Mouse (Mus musculus) erythroblast, adult 5-6 weeks (primary cell): ENCODE measurements around the gene Cdk19. TPM values are rescaled to one million over a fixed set of nuclear protein-coding genes. Genes with fewer than 3 reads are reported as not detected.

Experiments used
- ATAC-seq: replicated peaks from 2 replicates; pipeline ENCODE4 v1.8.0; 2016; ENCODE audit warnings: moderate number of reproducible peaks, mild to moderate bottlenecking, moderate TSS enrichment, inconsistent platforms; ENCODE audit not compliant: poor library complexity, low FRiP score, severe bottlenecking
- total RNA-seq, 2 experiments: library from RNA; stranded (forward) in 1 of 2; stranded (reverse) in 1 of 2; fragments of 150-400 nt in 1 of 2; fragments of 200-764, 138-1000 nt in 1 of 2; gene quantifications; 2 replicates each; pipeline versions ENCODE4 v1.2.3 to v1.2.4; 2015 to 2017; ENCODE audit warnings: low replicate concordance in 2 of 2

Cdk19 gene
- total RNA-seq, 2 experiments from 2014 or later, result 11.4 to 13.6 TPM

DNA sequence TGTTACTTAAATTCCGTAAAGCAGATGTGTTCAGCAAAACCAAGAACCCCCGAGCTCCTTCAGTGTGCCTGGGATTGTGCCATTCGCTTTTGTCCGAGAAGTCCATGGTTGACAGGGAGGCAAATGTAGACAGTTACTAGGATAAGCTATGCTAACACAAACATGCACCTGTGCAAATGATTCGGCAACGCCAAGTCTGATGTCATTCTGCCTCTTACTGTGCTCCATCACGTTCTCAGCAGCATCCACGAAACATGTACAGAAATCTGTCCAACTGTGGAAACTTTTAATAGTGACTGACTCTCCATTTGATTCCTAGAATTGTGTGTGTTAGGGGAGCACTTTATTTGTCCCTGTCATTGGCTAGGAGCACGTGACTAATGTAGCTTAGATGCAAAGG lies 93.0 kb downstream of the Cdk19 start:
- ATAC-seq, result no peak

DNA sequence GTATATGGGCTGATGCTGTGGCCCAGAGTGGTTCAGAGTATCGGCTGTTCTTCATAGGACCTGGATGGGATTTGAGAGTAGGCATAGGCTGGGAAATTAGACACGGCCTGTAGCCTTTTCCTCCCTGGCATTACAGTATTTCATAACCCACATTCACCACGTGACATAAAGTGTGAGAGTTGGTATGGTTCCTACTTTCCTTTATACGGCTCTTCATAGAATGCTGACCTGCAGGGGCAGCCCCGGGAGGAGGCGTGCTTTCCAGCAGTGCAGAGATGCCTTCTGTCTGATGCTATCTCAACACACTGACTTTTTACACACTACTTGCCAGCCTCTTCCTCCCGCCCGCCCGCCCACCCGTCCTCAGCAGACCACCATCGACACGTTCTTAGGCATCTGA lies 96.0 kb downstream of the Cdk19 start:
- ATAC-seq, result no peak

GRCm38 (mm10) chr10:40437117-40437516 lies 97.8 kb downstream of the Cdk19 start:
- no peak for ATAC-seq

- no peak for ATAC-seq
Measured at GRCm38 (mm10) chr10:40440740-40441139, 101.4 kb downstream of the Cdk19 start.

DNA sequence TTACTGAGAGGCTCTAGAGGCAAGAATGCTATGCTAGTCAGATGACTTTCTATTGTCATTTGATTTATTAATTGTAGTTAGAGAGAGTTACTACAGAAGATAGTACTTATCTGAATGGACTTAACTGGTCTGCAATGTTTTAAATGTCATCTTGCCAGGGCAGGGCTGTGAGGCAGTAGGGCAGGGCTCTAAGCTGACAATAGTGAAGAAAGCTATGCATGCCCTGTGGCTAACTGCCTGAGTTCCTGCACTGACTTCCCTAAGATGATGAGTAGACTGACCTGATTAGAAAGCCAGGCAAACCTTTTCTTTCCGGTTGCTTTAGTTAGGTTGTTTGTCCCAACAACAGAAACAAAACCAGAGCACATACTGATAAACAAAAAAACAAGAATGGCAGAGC lies 102.7 kb downstream of the Cdk19 start:
- no peak for ATAC-seq

GRCm38 (mm10) chr10:40443371-40443770 lies 104.0 kb downstream of the Cdk19 start:
- no peak for ATAC-seq

DNA sequence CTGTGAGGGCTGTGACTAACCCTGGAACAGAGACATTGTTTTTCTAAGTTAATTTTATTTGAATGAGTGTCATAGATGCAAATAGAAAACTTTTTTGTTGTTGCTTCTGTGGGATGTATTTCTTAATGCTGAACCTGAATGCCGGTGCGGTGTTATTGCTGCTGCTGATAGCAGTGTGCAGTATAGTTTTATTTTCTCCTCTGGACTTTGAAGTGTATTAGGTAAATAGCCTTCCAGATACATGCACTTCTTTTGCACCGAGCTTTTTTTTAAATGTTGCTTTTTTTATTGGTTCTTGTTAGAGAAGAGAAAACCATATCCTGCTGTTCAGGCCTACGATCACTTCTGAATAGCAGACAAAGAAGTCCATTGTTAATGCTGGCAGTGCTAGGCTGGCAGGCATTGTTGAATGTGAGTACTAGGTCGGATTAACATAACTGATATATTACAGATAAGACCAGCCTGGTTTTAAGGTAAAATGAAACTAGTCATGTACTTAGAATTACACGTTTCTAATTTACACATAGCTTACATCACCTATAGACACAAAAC lies 104.5 kb downstream of the Cdk19 start:
- no peak for ATAC-seq

GRCm38 (mm10) chr10:40444586-40444985 lies 105.2 kb downstream of the Cdk19 start:
- ATAC-seq, result no peak

DNA sequence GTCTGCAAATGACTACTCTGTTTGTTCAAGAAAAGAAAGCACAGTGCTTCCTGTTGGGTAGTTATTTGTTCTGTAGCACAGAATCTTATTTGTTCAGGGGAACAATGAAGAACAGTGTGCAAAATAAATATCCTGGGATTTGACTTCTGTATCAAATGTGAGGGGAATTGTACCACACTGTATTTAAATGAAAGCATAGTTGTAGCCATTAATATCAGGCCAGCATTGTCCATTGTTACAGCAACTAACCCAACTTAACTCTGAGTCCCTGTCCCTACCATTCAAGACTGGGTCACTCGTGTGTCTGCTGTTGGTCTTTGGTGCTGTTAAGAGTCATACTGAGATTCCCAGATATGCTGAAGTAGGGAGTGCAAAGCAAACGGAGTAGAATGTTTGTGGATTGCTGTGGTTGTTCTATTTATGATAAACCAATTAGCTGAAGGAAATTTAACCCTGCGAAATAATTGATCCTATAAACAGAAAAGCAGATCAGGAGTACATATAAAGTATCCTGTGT lies 106.8 kb downstream of the Cdk19 start:
- no peak for ATAC-seq

GRCm38 (mm10) chr10:40446630-40447029 lies 107.3 kb downstream of the Cdk19 start:
- no peak for ATAC-seq

DNA sequence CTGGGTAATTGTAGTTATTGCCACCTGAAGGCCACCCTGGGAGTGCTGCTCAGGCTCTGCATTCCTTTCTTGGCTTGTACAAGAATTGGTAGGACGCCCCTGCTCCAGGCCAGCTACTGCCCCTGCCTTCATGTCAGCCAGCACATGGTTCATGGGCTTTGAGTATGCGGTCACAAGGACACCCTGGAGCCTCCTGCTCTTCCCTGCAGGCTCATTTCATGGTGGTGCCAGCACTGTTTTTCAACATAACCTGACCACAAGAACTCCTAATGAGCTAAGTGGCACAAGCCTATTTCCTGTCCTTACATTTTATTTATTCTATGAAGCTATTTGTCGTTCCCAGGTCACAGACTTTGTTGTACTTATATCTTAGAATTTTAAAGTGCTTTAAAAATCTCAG lies 107.9 kb downstream of the Cdk19 start:
- ATAC-seq, result no peak

- no peak for ATAC-seq
Measured at GRCm38 (mm10) chr10:40447921-40448320, 108.6 kb downstream of the Cdk19 start.

DNA sequence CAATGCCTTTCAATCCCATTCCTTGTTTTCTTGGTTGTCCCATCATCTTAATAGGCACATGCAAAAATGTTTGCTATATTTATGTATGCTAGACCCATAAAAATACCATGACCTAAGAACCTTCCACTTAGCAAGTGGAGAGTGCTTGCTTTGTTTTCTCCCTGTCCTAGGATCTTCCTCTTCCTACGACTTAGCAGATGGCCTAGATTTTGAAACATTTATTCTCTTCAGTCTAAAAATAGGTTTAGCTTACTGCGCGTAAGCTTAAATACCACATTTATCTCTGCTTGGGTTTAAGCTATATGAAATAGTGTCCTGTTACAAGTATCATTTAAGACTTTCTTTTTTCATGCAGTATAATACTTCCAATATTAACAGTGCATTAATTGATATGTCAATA lies 109.1 kb downstream of the Cdk19 start:
- ATAC-seq, result no peak

GRCm38 (mm10) chr10:40449571-40449970 lies 110.2 kb downstream of the Cdk19 start:
- no peak for ATAC-seq

- no peak for ATAC-seq
Measured at GRCm38 (mm10) chr10:40450171-40450570, 110.8 kb downstream of the Cdk19 start.

- no peak for ATAC-seq
Measured at GRCm38 (mm10) chr10:40457116-40457515, 117.8 kb downstream of the Cdk19 start.

DNA sequence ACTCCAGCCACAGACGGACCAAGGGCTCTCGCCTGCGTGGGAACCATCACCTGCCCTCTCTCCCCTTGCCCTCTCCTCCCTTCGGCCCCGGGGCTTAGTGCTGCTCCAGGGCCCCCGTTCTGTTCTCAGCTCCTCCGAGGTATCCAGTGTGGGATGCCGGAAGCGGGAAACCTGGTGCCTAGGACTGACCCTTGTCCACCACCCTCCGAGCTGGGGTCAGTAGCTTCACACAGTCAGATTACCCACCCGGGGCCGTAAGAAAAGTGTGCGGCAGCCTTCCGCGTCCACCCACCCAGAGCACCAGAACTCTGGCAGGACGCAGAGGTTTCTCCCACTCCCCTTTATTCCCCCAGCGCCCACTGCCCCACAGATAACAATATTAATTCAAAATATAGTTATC lies 119.8 kb downstream of the Cdk19 start:
- ATAC-seq, result no peak

DNA sequence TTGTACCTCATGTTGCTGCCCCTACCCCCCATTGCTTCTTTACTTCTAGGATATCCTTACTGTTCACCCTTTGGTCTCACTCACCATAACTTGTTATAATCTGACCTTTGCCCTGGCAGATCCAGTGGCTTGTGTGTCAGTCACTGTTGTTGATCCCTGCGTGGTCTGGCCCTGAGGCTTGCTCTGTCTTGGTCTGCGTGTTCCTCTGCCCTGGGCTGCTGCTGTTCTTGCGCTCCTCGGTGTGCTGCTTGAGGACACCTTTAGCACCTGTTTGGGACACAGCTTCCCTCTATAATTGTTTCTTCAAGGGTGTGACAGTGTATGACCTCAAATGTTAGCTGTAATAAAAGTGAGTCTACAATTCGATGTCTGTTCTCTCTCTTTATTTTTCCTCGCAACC lies 122.0 kb downstream of the Cdk19 start:
- ATAC-seq, result no peak

GRCm38 (mm10) chr10:40462257-40462656 lies 122.9 kb downstream of the Cdk19 start:
- no peak for ATAC-seq

DNA sequence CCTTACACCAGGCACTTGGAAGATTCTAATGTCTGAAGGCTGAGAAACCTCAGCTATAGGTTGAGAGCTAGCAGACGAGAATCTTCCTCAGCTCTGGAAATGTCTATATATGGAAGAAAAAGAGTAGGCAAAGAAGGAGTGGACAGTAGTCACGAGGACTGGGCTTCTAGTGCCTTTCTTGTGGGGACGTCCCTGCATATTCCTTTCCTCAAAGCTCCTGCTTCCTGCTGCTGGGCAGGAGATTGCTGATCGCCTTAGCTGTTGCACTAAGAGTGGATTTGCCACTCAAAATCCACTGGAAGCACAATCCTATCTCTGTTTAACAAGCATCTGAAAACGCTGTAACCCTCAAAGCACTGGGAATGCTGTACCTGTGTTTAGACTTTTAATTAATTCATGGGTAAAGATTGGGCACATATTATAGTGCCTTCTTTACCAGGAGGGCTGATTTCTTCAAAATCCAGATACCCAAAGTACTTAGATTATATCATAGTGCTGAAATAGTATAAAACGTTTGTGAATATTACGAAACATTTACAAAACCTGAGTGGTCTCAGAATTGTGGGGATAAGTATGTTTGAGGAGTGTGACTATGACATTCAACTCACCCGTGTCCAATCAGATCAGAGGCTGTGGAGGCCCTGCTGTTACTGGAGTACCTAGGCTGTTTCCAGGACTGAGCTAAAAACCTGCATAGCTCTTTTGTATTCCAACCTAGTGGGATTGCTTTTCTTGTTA lies 128.0 kb downstream of the Cdk19 start:
- ATAC-seq, result 0 out of 2 replicates have a peak, but pooled peaks have one; percentile 43

GRCm38 (mm10) chr10:40467912-40468254 lies 128.5 kb downstream of the Cdk19 start:
- ATAC-seq, result no peak

- ATAC-seq, result no peak
Measured at GRCm38 (mm10) chr10:40469145-40469544, 129.8 kb downstream of the Cdk19 start.
